Mouse (Mus musculus) limb, embryonic 13.5 days (tissue): Measurements from ENCODE around the gene Taar8c. TPM values are rescaled to one million over a fixed set of nuclear protein-coding genes. Genes with fewer than 3 reads are reported as not detected.
"Not testable (repeated sequence)": the region's sequence is repeated elsewhere in the genome, so short reads cannot be mapped to it uniquely, and the experiment has no call there.

Experiments
- ATAC-seq: fragments of 200-750 bp; cut with Nextera tagmentation; 2 replicates; pipeline ENCODE4 v1.8.0; 2017; ENCODE audit warnings: low read depth, moderate number of reproducible peaks, moderate TSS enrichment; ENCODE audit not compliant: low FRiP score
- H3K27ac ChIP-seq: fragments of 300-500 bp; sonication (generic); 2 replicates; pipeline ENCODE4 v1.5.1; 2015; ENCODE audit warnings: inconsistent platforms, mild to moderate bottlenecking, moderate library complexity
- H3K27me3 ChIP-seq: fragments of 300-500 bp; sonication (generic); 2 replicates; pipeline ENCODE4 v1.6.1; 2015; ENCODE audit warnings: mild to moderate bottlenecking, inconsistent platforms
- H3K36me3 ChIP-seq: fragments of 300-500 bp; sonication (generic); 2 replicates; pipeline ENCODE4 v1.6.1; 2015; ENCODE audit warnings: inconsistent platforms, mild to moderate bottlenecking, moderate library complexity
- H3K4me1 ChIP-seq: fragments of 300-500 bp; sonication (generic); 2 replicates; pipeline ENCODE4 v1.6.1; 2015; ENCODE audit warnings: inconsistent platforms
- H3K4me2 ChIP-seq: fragments of 300-500 bp; sonication (generic); replicated peaks from 2 replicates; pipeline ENCODE4 v1.6.1; 2015; ENCODE audit warnings: inconsistent platforms, mild to moderate bottlenecking, moderate library complexity
- H3K4me3 ChIP-seq: fragments of 300-500 bp; sonication (generic); 2 replicates; pipeline ENCODE4 v1.5.1; 2015; ENCODE audit warnings: moderate library complexity, mild to moderate bottlenecking, inconsistent platforms
- H3K9ac ChIP-seq: fragments of 300-500 bp; sonication (generic); 2 replicates; pipeline ENCODE4 v1.6.1; 2015; ENCODE audit warnings: mild to moderate bottlenecking, inconsistent platforms
- H3K9me3 ChIP-seq: fragments of 300-500 bp; sonication (generic); 2 replicates; pipeline ENCODE4 v1.6.1; 2016; ENCODE audit warnings: inconsistent platforms
- WGBS: fragments of 180-500 bp; shearing (Covaris S2); methylation state at CpG from one replicate; pipeline ENCODE4 v1.1.7; 2015; 5-methylcytosine and 5-hydroxymethylcytosine counted together
- polyA plus RNA-seq: library from polyadenylated mRNA; unstranded; fragments of >200 nt; fragmentation: Nextera tagmentation; extraction: Ambion mirVana; gene quantifications from 2 replicates; pipeline ENCODE4 v1.2.1, GENCODE M21; 2015

Gene Taar8c
- polyA plus RNA-seq, 1 experiment from 2014 or later = not detected

- no peak overlapping the region for H3K9ac ChIP-seq
- no peak overlapping the region for H3K4me3 ChIP-seq
- no peak overlapping the region for H3K4me2 ChIP-seq
- H3K36me3 ChIP-seq = no peaks in the 10 kb centered on the region
- no peak for ATAC-seq
- H3K4me1 ChIP-seq = no peaks in the 10 kb centered on the region
- no peaks in the 10 kb centered on the region for H3K27me3 ChIP-seq
- H3K9me3 ChIP-seq = no peaks in the 10 kb centered on the region
- no peak overlapping the region for H3K27ac ChIP-seq
- WGBS = 42% methylated on average over 3 of the region's 3 CpGs
Observed at GRCm38 (mm10) chr10:24108236-24108635, 6.5 kb upstream of the Taar8c start.

GRCm38 (mm10) chr10:24107747-24108146 lies 6.0 kb upstream of the Taar8c start:
- Histone ChIP-seq H3K9me3 (no peaks in the 10 kb centered on the region), H3K27me3 (no peaks in the 10 kb centered on the region), H3K4me1 (no peaks in the 10 kb centered on the region), H3K27ac (no peak overlapping the region), H3K4me2 (no peak overlapping the region), H3K36me3 (no peaks in the 10 kb centered on the region), H3K4me3 (no peak overlapping the region), H3K9ac (no peak overlapping the region)
- 39% methylated on average over 5 of the region's 5 CpGs for WGBS
- ATAC-seq = no peak

GRCm38 (mm10) chr10:24103299-24103698 lies 1.6 kb upstream of the Taar8c start:
- not testable (repeated sequence) for ATAC-seq

GRCm38 (mm10) chr10:24097010-24097409 lies 4.7 kb downstream of the Taar8c start:
- H3K27ac ChIP-seq, H3K4me1 ChIP-seq, H3K9ac ChIP-seq, H3K27me3 ChIP-seq, H3K36me3 ChIP-seq, H3K4me3 ChIP-seq, H3K4me2 ChIP-seq, H3K9me3 ChIP-seq, ATAC-seq: not testable (repeated sequence)
- 67% methylated on average over 2 of the region's 2 CpGs for WGBS

More at GRCm38 (mm10) chr10:24103299-24103698, 1.6 kb upstream of the Taar8c start:
- not testable (repeated sequence) for H3K4me1 ChIP-seq, H3K4me2 ChIP-seq, H3K27me3 ChIP-seq, H3K9me3 ChIP-seq, H3K4me3 ChIP-seq, H3K9ac ChIP-seq, H3K36me3 ChIP-seq, H3K27ac ChIP-seq
- 58% methylated on average over 1 of the region's 1 CpGs for WGBS

GRCm38 (mm10) chr10:24092194-24092593 lies 9.5 kb downstream of the Taar8c start, which contains the start of gene Taar8b:
Taar8b (minus strand) TSS chr10:24092294.
- Histone ChIP-seq H3K4me2 (no peak within 1 kb of the TSS), H3K27ac (no peak within 1 kb of the TSS), H3K27me3 (no peaks in the 10 kb centered on the region), H3K4me1 (no peaks in the 10 kb centered on the region), H3K4me3 (no peak within 1 kb of the TSS), H3K36me3 (no peaks in the 10 kb centered on the region), H3K9ac (no peak within 1 kb of the TSS), H3K9me3 (no peaks in the 10 kb centered on the region)
- no peak for ATAC-seq
- 76% methylated on average over 2 of the region's 2 CpGs for WGBS

GRCm38 (mm10) chr10:24087168-24087567 lies 14.5 kb downstream of the Taar8c start:
- no peaks in the 10 kb centered on the region for H3K9me3 ChIP-seq
- WGBS = 93% methylated on average over 2 of the region's 2 CpGs
- no peak overlapping the region for H3K9ac ChIP-seq
- no peak overlapping the region for H3K4me2 ChIP-seq
- H3K4me1 ChIP-seq = no peaks in the 10 kb centered on the region
- H3K27ac ChIP-seq = no peak overlapping the region
- H3K36me3 ChIP-seq = no peaks in the 10 kb centered on the region
- ATAC-seq = no peak
- no peaks in the 10 kb centered on the region for H3K27me3 ChIP-seq
- no peak overlapping the region for H3K4me3 ChIP-seq

GRCm38 (mm10) chr10:24086555-24086954 lies 15.2 kb downstream of the Taar8c start:
- Histone ChIP-seq H3K27me3 (no peaks in the 10 kb centered on the region), H3K9me3 (no peaks in the 10 kb centered on the region), H3K27ac (no peak overlapping the region), H3K9ac (no peak overlapping the region), H3K4me1 (no peaks in the 10 kb centered on the region), H3K4me3 (no peak overlapping the region), H3K36me3 (no peaks in the 10 kb centered on the region), H3K4me2 (no peak overlapping the region)
- ATAC-seq = no peak
- 82% methylated on average over 5 of the region's 5 CpGs for WGBS

- H3K27me3 ChIP-seq = no peaks in the 10 kb centered on the region
- 79% methylated on average over 5 of the region's 5 CpGs for WGBS
- no peak overlapping the region for H3K27ac ChIP-seq
- no peak overlapping the region for H3K4me2 ChIP-seq
- no peaks in the 10 kb centered on the region for H3K36me3 ChIP-seq
- no peak for ATAC-seq
- no peak overlapping the region for H3K4me3 ChIP-seq
- no peaks in the 10 kb centered on the region for H3K4me1 ChIP-seq
- no peak overlapping the region for H3K9ac ChIP-seq
- no peaks in the 10 kb centered on the region for H3K9me3 ChIP-seq
Observed at GRCm38 (mm10) chr10:24085936-24086335, 15.8 kb downstream of the Taar8c start.

- Histone ChIP-seq H3K4me1 (no peaks in the 10 kb centered on the region), H3K36me3 (no peaks in the 10 kb centered on the region), H3K4me2 (no peak overlapping the region), H3K4me3 (no peak overlapping the region), H3K27me3 (no peaks in the 10 kb centered on the region), H3K9ac (no peak overlapping the region), H3K9me3 (no peaks in the 10 kb centered on the region), H3K27ac (no peak overlapping the region)
- no peak for ATAC-seq
- 34% methylated on average over 3 of the region's 3 CpGs for WGBS
Observed at GRCm38 (mm10) chr10:24080166-24080565, 21.5 kb downstream of the Taar8c start.

GRCm38 (mm10) chr10:24076200-24076599 lies 25.5 kb downstream of the Taar8c start, which contains the start of gene Taar8a:
Taar8a (plus strand) TSS chr10:24076500.
- not testable (repeated sequence) for H3K4me1 ChIP-seq, H3K4me2 ChIP-seq, H3K4me3 ChIP-seq, H3K9me3 ChIP-seq, ATAC-seq, H3K27ac ChIP-seq, H3K27me3 ChIP-seq, H3K9ac ChIP-seq, H3K36me3 ChIP-seq
- WGBS = 79% methylated on average over 2 of the region's 4 CpGs

- not testable (repeated sequence) for H3K27me3 ChIP-seq, H3K9ac ChIP-seq, H3K4me1 ChIP-seq, H3K4me2 ChIP-seq, ATAC-seq, H3K4me3 ChIP-seq, H3K36me3 ChIP-seq, H3K27ac ChIP-seq, H3K9me3 ChIP-seq
- 50% methylated on average over 2 of the region's 2 CpGs for WGBS
Observed at GRCm38 (mm10) chr10:24074751-24075150, 27.0 kb downstream of the Taar8c start.

- H3K9ac ChIP-seq = no peak overlapping the region
- no peaks in the 10 kb centered on the region for H3K27me3 ChIP-seq
- H3K4me1 ChIP-seq = no peaks in the 10 kb centered on the region
- 83% methylated on average over 3 of the region's 3 CpGs for WGBS
- peaks cover 3% of the 10 kb centered on the region; the same call in 1 of the 2 replicates for H3K9me3 ChIP-seq
- H3K4me3 ChIP-seq = no peak overlapping the region
- no peak overlapping the region for H3K4me2 ChIP-seq
- H3K27ac ChIP-seq = no peak overlapping the region
- no peaks in the 10 kb centered on the region for H3K36me3 ChIP-seq
- ATAC-seq = no peak
Observed at GRCm38 (mm10) chr10:24058986-24059385, 42.7 kb downstream of the Taar8c start.

- no peak overlapping the region for H3K4me3 ChIP-seq
- no peak for ATAC-seq
- H3K4me2 ChIP-seq = no peak overlapping the region
- WGBS = 68% methylated on average over 5 of the region's 5 CpGs
- H3K9ac ChIP-seq = no peak overlapping the region
- H3K36me3 ChIP-seq = no peaks in the 10 kb centered on the region
- no peaks in the 10 kb centered on the region for H3K4me1 ChIP-seq
- H3K9me3 ChIP-seq = no peaks in the 10 kb centered on the region
- H3K27me3 ChIP-seq = no peaks in the 10 kb centered on the region
- no peak overlapping the region for H3K27ac ChIP-seq
Observed at GRCm38 (mm10) chr10:24052039-24052438, 49.7 kb downstream of the Taar8c start.
